Mouse (Mus musculus) ovary, postnatal 14 days (tissue): ENCODE measurements around the gene Slc35b2.

ENCODE experiments used
- DNase-seq: peaks from one replicate; pipeline ENCODE4 v3.0.0; 2022; ENCODE audit warnings: low spot score

Gene Slc35b2

GRCm38 (mm10) chr17:45564531-45565084 lies 934 bp downstream of the Slc35b2 start:
- DNase-seq = no peak

DNA sequence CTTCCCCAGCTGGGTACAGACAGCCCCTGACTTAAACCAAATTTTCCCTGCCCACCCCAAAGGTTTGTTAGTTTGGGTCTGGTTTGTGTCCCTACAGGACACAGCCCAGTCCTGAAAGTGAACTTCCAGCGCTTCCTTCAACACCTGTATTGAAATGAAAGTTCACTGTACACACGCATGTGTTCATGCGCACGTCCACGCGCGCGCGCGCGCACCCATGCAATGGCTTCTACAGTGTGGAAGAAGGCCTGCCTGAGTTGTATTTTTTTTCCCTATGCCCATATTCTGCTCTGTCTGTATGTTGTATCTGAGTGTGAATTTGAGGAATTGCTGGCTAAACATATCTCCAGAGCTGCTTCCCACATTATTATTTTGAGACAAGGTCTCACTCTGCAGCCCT lies 1.4 kb downstream of the Slc35b2 start:
- no peak for DNase-seq

- DNase-seq = no peak
Measured at GRCm38 (mm10) chr17:45566031-45566359, 2.3 kb downstream of the Slc35b2 start.

- DNase-seq = no peak
Measured at GRCm38 (mm10) chr17:45566360-45567161, 2.9 kb downstream of the Slc35b2 start.

DNA sequence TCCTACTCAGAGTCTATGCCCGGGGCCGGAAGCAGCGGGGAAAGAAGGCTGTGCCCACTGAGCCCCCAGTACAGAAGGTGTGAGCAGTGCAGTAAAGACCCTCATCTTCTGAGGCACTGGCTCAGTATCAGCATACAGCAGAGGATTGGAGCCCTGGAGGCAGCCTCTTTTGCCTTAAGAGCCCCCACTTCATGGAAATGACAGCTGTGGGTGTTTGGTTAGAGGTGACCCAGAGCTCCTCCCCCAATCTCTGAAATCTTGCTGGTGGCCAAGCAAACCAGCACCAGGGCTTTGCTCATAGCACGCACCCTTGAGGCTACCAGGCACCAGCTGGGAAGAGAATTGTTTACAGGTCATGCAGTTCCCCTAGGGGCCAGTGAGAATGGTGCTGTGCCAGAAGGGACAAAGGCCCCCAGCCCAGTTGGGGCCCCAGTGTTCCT lies 3.5 kb downstream of the Slc35b2 start:
- no peak for DNase-seq

DNA sequence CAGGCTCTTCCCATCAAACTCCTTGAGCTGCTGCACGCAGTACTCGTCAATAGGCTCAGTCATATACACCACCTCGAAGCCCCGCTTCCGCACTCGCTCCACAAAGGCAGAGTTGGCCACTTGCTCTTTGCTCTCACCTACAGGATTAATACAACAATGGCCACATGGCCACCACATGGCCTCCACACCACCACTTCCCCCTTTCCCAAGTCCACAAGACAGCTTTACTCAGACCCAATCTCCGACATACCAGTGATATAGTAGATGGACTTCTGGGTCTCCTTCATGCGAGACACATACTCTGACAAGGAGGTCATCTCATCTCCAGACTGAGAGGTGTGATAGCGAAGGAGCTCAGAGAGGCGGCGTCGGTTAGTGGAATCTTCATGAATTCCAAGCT lies 5.3 kb downstream of the Slc35b2 start:
- no peak for DNase-seq

DNA sequence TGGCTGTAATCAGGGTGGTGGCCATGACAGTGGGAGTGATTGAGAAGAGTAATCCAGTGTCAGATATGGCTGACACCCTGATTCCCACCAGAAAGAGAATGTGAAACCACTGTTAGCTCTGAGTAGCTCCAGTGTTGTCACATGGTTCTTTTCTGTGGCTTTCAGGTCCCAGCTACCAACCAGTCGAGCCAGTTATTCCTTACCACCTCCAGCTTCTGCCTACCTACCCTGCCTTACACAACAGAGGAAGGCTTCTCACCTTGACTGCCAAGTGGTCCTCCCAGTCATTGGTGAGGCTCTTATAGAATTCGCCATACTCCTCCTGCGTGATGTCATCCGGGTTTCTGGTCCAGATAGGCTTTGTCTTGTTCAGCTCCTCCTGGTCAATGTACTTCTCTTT lies 6.3 kb downstream of the Slc35b2 start:
- no peak for DNase-seq

- DNase-seq = peak; percentile 54
Measured at GRCm38 (mm10) chr17:45572103-45573086, 8.7 kb downstream of the Slc35b2 start.

DNA sequence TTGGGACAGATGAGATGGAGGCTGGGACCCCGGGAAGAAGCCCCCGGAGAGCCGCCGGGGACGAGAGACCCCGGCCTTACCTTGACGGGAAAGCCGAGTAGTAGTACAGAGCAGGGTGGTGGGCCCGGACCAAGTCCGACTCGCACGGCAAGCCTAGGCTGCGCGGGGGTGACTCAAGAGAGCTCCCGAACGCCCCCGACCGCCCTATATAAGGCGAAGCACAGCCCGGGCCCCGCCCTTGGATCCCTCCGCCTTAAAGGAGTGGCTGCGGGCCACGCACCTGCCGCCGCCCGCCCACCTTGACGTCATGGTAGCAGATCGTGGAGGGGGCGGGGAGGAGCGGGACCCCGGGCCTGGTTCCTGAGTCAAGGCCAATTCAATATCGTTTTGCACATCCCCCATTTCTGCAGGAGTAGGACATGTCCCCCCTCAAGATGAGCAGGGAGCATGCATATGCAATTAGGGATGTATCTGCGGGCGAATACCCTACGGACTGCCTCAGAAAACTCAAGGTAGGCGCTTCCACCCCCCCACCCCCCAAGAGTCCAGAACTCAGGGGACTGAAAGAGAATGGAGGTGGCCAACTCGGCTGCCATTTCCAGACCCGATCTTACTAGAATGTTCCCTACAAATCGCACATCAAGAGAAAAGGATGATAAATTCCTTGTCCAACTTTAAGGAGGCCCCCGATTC lies 9.6 kb downstream of the Slc35b2 start, which contains the start of gene Hsp90ab1:
Hsp90ab1 (minus strand) TSS at position 185 of the 693 bp plus-strand sequence.
- DNase-seq = peak; percentile 99

GRCm38 (mm10) chr17:45573780-45574123 lies 10.1 kb downstream of the Slc35b2 start:
- DNase-seq = peak; percentile 96

DNA sequence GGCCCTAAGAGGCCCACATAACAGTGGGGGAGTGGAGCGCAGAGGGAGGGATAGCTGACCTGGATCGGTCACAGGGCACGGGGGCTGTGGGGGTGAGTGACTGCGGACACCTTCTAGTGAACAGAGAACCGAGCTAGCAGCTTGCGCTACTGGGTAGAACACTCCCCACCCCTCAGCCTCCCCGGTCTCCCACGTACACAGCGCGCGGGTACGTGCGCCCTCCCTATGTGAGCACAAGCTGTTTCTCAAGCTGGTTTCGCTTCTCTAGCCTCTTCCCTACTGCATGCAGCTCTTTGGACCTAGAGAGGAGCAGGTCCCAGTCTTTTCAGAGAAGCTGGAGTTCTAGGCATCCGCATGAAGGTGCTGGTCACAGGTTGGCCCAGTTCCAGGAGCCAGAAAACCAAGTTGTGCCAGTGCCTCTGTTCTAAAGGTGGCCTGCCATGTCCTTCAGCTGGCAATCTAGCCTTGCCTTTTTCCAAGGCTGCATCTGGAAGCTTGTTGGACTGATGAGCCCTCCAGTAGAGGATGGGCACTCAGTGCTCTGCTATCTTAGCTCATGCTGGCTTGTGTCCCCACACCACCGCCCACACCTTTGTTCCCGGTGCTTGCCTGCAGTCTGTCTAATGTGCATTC lies 10.6 kb downstream of the Slc35b2 start:
- DNase-seq = peak; percentile 55

DNA sequence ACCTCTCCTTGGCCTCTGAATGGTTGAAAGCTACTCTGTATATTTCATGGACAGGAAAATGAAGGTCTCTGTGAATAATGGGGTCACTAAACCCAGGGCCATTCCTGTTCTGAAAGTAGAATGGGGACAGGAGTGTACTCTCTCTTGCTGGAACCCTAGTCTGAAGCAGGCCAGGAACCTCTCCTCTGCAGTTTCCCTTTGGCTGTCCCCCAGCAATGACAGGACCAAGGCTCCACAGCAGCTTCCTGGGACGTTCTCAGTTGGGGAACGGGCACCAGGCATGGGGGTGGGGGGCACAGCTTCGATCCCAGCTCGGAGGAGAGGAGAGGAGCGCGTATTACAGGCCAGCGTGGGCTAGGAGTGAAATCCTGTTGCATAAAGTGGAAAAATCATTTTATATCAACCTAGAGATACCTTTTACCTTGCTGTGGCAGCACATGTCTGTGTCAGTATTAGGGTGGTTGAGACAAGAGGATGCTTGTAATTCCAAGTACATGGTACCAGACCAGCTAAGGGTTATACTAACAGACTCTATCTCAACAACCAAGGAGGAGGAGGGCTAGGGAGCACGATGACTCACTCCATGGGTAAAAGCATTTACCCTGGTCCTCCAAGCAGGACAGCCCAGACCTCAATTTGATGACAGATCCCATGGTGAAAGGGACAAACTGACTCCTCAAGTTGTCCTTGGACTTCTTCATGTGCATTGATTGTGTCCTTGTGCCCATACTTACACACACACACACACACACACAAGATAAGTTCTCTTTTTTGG lies 11.6 kb downstream of the Slc35b2 start:
- no peak for DNase-seq

DNA sequence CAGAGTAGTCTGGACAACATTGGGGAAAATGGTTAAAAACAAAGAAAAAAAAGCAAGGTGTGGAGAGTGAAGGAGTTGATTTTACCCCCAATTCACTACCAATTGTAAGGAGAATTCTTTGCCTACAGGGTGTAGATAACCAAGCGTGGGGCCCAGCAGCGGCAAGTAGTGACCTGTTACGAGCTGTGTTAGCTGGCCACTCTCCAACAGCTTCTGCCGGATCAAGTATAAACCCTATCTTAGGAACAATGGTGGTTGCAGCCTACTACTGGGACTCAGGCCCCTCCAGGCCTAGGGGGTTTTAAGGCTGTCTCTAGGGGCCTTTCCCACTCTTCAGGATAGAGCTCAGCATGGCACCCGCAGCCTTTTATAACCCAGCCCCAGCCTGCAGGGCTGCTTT lies 14.6 kb downstream of the Slc35b2 start:
- DNase-seq = no peak

- no peak for DNase-seq
Measured at GRCm38 (mm10) chr17:45578843-45579242, 15.2 kb downstream of the Slc35b2 start.

GRCm38 (mm10) chr17:45579554-45579953 lies 15.9 kb downstream of the Slc35b2 start:
- DNase-seq = no peak

DNA sequence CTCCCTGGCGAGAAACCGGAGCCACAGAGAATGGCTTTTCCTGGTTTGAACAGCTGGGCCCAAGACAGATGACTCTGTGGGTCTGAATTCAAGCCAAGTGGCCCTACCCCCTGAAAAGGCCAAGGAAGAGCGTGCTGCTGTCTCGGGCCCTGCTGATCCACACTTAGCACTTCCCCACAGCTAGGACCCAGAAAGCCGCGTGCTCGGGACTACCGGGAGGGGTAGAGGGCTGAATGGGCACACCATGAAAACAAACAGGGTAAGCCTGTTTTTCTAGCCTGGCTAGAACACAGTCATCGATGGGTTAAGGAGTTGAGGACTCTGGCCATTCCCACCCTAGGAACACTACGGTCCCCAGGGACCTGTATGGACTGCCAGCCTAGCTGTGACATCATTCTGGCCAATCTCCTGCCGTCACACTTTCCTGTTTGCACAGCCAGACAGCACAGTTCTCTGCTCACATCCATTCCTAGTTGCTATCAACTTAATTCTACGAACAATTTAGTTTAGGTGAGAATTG lies 17.3 kb downstream of the Slc35b2 start:
- DNase-seq = no peak

- DNase-seq = no peak
Measured at GRCm38 (mm10) chr17:45581567-45581983, 17.9 kb downstream of the Slc35b2 start.

DNA sequence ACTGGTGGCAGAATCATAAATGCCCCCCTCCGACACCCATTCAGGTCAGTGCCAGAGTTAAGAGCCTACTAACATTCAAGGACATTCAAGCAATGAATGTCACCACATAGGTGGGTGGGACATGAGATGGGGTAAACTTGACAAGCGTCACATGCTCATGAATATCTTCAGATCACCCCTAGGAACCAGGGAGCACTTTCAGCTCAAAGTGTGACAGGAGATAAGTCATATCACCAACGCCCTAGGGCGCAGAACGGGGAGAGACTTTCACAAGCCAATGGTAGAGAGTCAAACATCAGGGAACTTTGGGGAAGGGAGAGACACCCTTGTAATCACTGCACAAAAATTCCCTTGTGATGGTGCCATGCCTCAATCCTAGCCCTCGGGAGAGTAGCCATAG lies 18.5 kb downstream of the Slc35b2 start:
- DNase-seq = no peak

DNA sequence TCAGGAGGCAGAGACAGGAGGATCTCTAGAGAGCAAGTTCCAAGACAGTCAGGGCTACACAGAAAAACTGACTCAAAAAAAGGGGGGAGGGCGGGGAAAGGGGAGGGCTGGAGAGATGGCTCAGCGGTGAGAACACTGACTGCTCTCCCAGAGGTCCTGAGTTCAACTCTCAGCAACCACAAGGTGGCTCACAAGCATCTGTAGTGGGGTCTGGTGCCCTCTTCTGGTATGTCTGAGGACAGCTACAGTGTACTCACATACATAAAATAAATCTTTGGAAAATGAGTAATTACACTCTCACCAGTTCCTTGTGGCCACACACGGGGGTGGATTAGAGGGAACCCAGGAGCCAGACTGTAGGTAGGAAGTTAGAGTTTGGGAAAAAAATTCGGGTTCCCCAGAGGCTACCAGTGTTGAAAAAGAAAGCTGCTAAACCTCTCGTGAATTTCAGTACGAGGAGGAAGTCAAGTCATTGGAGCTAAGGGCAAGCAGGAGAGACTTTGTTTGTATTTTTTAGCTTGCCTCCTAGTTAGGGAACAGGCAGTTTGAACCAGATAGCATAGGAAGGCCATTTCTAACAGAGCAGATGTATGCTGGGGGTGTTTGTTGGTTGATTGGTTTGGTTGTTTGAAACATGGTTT lies 19.2 kb downstream of the Slc35b2 start:
- no peak for DNase-seq
